Mouse (Mus musculus) neural tube, embryonic 14.5 days (tissue): ENCODE data around the gene Ppp1ca. TPM values are rescaled to one million over a fixed set of nuclear protein-coding genes. Genes with fewer than 3 reads are reported as not detected.
A peak's percentile ranks its signal among the peaks of the same experiment; 100 is the strongest.

Experiments used
- ATAC-seq: fragments of 200-750 bp; cut with Nextera tagmentation; 2 replicates; pipeline ENCODE4 v1.8.0; 2017; ENCODE audit warnings: low read depth, mild to moderate bottlenecking, moderate TSS enrichment, moderate library complexity
- H3K27ac ChIP-seq: fragments of 300-500 bp; sonication (generic); 2 replicates; pipeline ENCODE4 v1.5.1; 2014; ENCODE audit warnings: low read depth, mild to moderate bottlenecking, control low read depth, low read length, moderate library complexity, mixed read lengths
- H3K27me3 ChIP-seq: fragments of 300-500 bp; sonication (generic); 2 replicates; pipeline ENCODE4 v1.6.1; 2014; ENCODE audit warnings: low read length; ENCODE audit not compliant: control insufficient read depth, insufficient read depth
- H3K36me3 ChIP-seq: fragments of 300-500 bp; sonication (generic); 2 replicates; pipeline ENCODE4 v1.6.1; 2014; ENCODE audit warnings: low read length, mixed read lengths; ENCODE audit not compliant: control insufficient read depth, insufficient read depth
- H3K4me1 ChIP-seq: fragments of 300-500 bp; sonication (generic); 2 replicates; pipeline ENCODE4 v1.6.1; 2014; ENCODE audit warnings: low read length; ENCODE audit not compliant: control insufficient read depth, insufficient read depth
- H3K4me2 ChIP-seq: fragments of 300-500 bp; sonication (generic); 2 replicates; pipeline ENCODE4 v1.6.1; 2014; ENCODE audit warnings: mild to moderate bottlenecking, low read depth, low read length, control low read depth
- H3K4me3 ChIP-seq: fragments of 300-500 bp; sonication (generic); 2 replicates; pipeline ENCODE4 v1.5.1; 2014; ENCODE audit warnings: low read depth, low read length, control low read depth, mixed read lengths
- H3K9ac ChIP-seq: fragments of 300-500 bp; sonication (generic); replicated peaks from 2 replicates; pipeline ENCODE4 v1.6.1; 2014; ENCODE audit warnings: low read depth, mild to moderate bottlenecking, control low read depth, low read length, mixed read lengths
- H3K9me3 ChIP-seq: fragments of 300-500 bp; sonication (generic); 2 replicates; pipeline ENCODE4 v1.6.1; 2016; ENCODE audit warnings: low read length; ENCODE audit not compliant: control insufficient read depth
- WGBS: fragments of 180-500 bp; shearing (Covaris S2); extraction: QIAGEN DNeasy Blood & Tissue Kit; methylation state at CpG from one replicate; pipeline ENCODE4 v1.1.7; 2014; 5-methylcytosine and 5-hydroxymethylcytosine counted together
- polyA plus RNA-seq: library from polyadenylated mRNA; unstranded; fragments of >200 nt; fragmentation: Nextera tagmentation; extraction: Ambion mirVana; gene quantifications from 2 replicates; pipeline ENCODE4 v1.2.1, GENCODE M21; 2014

Ppp1ca gene
- polyA plus RNA-seq, 1 experiment from 2014 or later = 574 TPM

GRCm38 (mm10) chr19:4218784-4219183 is 26.9 kb downstream of the Ppp1ca start:
- no peak overlapping the region for H3K9ac ChIP-seq
- H3K4me3 ChIP-seq = no peak overlapping the region
- WGBS = 81% methylated on average over 1 of the region's 1 CpGs
- H3K4me1 ChIP-seq = peaks cover 14% of the 10 kb centered on the region; the same call in 1 of the 2 replicates
- peaks cover 14% of the 10 kb centered on the region; the same call in 1 of the 2 replicates for H3K27me3 ChIP-seq
- no peak overlapping the region for H3K4me2 ChIP-seq
- no peaks in the 10 kb centered on the region for H3K9me3 ChIP-seq
- no peaks in the 10 kb centered on the region for H3K36me3 ChIP-seq
- no peak for ATAC-seq
- no peak overlapping the region for H3K27ac ChIP-seq

DNA sequence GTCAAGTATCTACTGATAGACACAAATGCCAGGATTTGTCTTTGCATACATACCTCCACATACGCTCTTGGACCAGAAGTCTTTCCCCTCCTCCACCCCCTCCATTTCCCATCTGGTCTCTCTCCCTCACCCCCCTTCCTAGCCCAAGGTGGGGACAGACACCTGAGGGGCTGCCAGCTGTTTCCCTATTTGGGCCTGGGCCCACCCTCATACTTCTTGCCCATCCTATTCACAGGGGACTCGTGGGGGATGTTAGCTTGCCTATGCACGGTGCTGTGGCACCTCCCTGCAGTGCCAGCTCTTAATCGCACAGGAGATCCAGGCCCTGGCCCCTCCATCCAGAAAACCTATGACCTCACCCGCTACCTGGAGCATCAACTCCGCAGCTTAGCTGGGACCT is 28.1 kb downstream of the Ppp1ca start:
- Histone ChIP-seq H3K36me3 (no peaks in the 10 kb centered on the region), H3K9ac (no peak overlapping the region), H3K27ac (no peak overlapping the region), H3K4me2 (no peak overlapping the region), H3K27me3 (peaks cover 6% of the 10 kb centered on the region; the same call in 1 of the 2 replicates), H3K9me3 (no peaks in the 10 kb centered on the region), H3K4me3 (no peak overlapping the region), H3K4me1 (peaks cover 5% of the 10 kb centered on the region; the same call in 1 of the 2 replicates)
- no peak for ATAC-seq
- 82% methylated on average over 6 of the region's 6 CpGs for WGBS

DNA sequence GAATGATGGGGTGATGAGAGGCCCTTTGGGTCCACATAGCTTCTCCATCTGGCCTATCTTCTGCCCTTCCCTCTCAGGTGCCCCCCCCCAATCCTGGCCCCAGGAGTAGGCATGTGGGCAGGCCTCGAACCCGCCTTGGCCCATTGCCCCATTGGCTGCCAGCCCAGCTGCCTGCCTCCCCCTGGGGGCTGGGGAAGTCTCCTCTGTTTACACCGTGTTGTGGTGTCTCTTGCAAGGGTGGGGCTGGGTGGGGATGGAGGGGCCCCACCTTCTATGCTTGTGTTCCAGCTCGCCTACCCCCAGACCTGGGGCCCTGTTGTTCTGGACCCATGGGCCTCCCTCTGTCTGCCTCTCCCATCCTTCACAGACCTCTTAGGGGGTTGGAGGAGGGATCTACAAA is 28.6 kb downstream of the Ppp1ca start:
- Histone ChIP-seq H3K36me3 (no peaks in the 10 kb centered on the region), H3K4me3 (no peak overlapping the region), H3K27ac (no peak overlapping the region), H3K4me1 (peaks cover under 1% of the 10 kb centered on the region; the same call in 1 of the 2 replicates), H3K9me3 (no peaks in the 10 kb centered on the region), H3K9ac (0 out of 2 replicates have a peak overlapping the region, but pooled peaks have one; percentile 13), H3K4me2 (no peak overlapping the region), H3K27me3 (peaks cover 6% of the 10 kb centered on the region; the same call in 1 of the 2 replicates)
- WGBS = 50% methylated on average over 4 of the region's 4 CpGs
- ATAC-seq = no peak

DNA sequence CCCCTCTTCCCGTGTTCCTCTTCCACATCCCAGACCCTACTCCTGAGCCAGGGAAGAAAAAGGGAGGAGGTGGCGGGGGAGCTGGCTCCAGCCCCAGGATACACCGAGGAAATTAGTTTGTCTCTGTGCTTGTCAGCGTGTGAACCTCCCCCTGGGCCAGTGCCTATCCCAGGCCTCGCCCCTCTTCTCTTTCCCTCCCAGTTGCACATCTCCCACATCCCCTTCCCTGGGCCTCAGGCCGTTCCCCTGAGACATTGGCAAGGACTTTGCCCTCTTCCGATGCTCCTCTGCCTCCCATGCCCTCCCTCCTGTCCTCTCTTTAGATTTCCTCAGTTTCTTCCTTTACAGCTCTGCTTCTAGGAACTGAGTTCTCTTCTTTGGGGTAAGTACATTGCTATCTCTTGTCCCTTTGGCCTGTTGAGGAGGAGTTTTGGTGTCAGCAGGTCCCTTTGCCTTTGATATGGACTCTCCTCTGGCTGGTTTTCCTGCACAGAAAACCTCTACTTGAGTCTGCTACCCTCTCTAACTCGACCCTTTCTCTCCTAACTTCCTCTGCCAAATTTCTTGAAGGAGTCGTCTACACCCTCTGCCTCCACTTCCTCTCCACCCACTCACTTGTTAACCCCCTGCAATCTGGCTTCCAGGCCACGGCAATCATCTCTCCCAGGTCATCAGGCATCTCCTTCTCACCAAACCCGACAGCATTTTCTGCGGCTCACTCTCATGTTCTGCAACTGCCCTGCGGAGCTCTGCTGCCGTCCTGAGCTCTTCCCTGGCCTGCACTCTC is 29.3 kb downstream of the Ppp1ca start:
- Histone ChIP-seq H3K4me1 (no peaks in the 10 kb centered on the region), H3K4me2 (no peak overlapping the region), H3K9me3 (no peaks in the 10 kb centered on the region), H3K36me3 (no peaks in the 10 kb centered on the region), H3K27me3 (peaks cover 6% of the 10 kb centered on the region; the same call in 1 of the 2 replicates), H3K9ac (no peak overlapping the region), H3K4me3 (no peak overlapping the region), H3K27ac (no peak overlapping the region)
- peak; percentile 21; the same call in 1 of the 2 replicates for ATAC-seq
- 44% methylated on average over 14 of the region's 14 CpGs for WGBS

- peak; percentile 28; the same call in 1 of the 2 replicates for ATAC-seq
- Histone ChIP-seq H3K4me2 (no peak overlapping the region), H3K27ac (no peak overlapping the region), H3K27me3 (0 out of 2 replicates have a peak, but pooled peaks cover 1% of the 10 kb centered on the region), H3K4me3 (no peak overlapping the region), H3K9ac (no peak overlapping the region), H3K9me3 (no peaks in the 10 kb centered on the region), H3K4me1 (no peaks in the 10 kb centered on the region), H3K36me3 (no peaks in the 10 kb centered on the region)
- WGBS = 77% methylated on average over 11 of the region's 11 CpGs
Observed at GRCm38 (mm10) chr19:4222165-4222564, 30.3 kb downstream of the Ppp1ca start.

GRCm38 (mm10) chr19:4226779-4227178 is 34.9 kb downstream of the Ppp1ca start:
- Histone ChIP-seq H3K4me3 (no peak overlapping the region), H3K4me1 (peaks cover 3% of the 10 kb centered on the region; the same call in 1 of the 2 replicates), H3K36me3 (no peaks in the 10 kb centered on the region), H3K27me3 (no peaks in the 10 kb centered on the region), H3K9ac (no peak overlapping the region), H3K9me3 (no peaks in the 10 kb centered on the region), H3K27ac (no peak overlapping the region), H3K4me2 (no peak overlapping the region)
- no peak for ATAC-seq
- 91% methylated on average over 7 of the region's 7 CpGs for WGBS

GRCm38 (mm10) chr19:4227446-4227845 is 35.6 kb downstream of the Ppp1ca start:
- H3K4me3 ChIP-seq = no peak overlapping the region
- H3K27me3 ChIP-seq = no peaks in the 10 kb centered on the region
- H3K36me3 ChIP-seq = no peaks in the 10 kb centered on the region
- no peak overlapping the region for H3K9ac ChIP-seq
- no peaks in the 10 kb centered on the region for H3K9me3 ChIP-seq
- H3K4me2 ChIP-seq = no peak overlapping the region
- ATAC-seq = no peak
- no peak overlapping the region for H3K27ac ChIP-seq
- WGBS = 76% methylated on average over 5 of the region's 5 CpGs
- H3K4me1 ChIP-seq = peaks cover 6% of the 10 kb centered on the region

- Histone ChIP-seq H3K4me1 (peaks cover 8% of the 10 kb centered on the region), H3K4me3 (no peak overlapping the region), H3K9ac (no peak overlapping the region), H3K27ac (no peak overlapping the region), H3K9me3 (no peaks in the 10 kb centered on the region), H3K36me3 (no peaks in the 10 kb centered on the region), H3K4me2 (no peak overlapping the region), H3K27me3 (no peaks in the 10 kb centered on the region)
- 28% methylated on average over 8 of the region's 8 CpGs for WGBS
- no peak for ATAC-seq
Observed at GRCm38 (mm10) chr19:4227894-4228678, 36.2 kb downstream of the Ppp1ca start.

DNA sequence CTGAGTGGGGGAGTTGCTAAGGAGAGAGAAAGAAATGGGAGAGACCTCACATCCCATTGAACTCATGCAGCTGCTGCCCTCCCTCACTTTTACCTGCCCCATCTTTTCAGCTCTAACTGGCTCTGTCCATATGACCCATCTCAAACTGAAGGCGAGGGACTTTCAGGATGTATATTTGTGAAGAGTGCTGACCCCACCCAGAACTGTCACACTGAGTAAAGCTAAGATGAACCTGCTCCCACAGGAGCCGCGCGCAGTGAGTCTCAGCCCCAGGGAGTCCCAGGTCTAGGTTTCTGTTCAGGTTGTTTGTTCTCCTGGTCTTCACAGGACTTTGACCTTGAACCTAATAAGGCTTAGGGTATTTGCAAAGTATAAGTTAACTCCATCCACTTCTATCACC is 37.0 kb downstream of the Ppp1ca start:
- H3K36me3 ChIP-seq = no peaks in the 10 kb centered on the region
- H3K4me2 ChIP-seq = no peak overlapping the region
- no peak for ATAC-seq
- H3K4me1 ChIP-seq = peaks cover 8% of the 10 kb centered on the region
- no peaks in the 10 kb centered on the region for H3K27me3 ChIP-seq
- 72% methylated on average over 4 of the region's 4 CpGs for WGBS
- H3K4me3 ChIP-seq = no peak overlapping the region
- H3K9me3 ChIP-seq = no peaks in the 10 kb centered on the region
- no peak overlapping the region for H3K27ac ChIP-seq
- no peak overlapping the region for H3K9ac ChIP-seq
